Mouse (Mus musculus) liver, adult 2 months (tissue): Measurements from ENCODE around the gene Bet1.

ENCODE experiments used
- CTCF ChIP-seq: fragments of 200-500 bp; IDR thresholded peaks from 2 replicates; pipeline ENCODE4 v1.5.1; 2011; ENCODE audit warnings: low read depth, low read length, control low read depth
- POLR2A ChIP-seq: fragments of 200-500 bp; IDR thresholded peaks from 2 replicates; pipeline ENCODE4 v1.6.1; 2011; ENCODE audit warnings: low read length, control low read depth; ENCODE audit not compliant: insufficient read depth; ENCODE audit errors: extremely low read depth

- TF ChIP-seq CTCF (no peak), POLR2A (no peak)
Measured at GRCm38 (mm10) chr6:4072281-4072680, 14.5 kb downstream of the Bet1 start.
